Mouse (Mus musculus): ENCODE measurements around the gene Mrpl57.

DNA sequence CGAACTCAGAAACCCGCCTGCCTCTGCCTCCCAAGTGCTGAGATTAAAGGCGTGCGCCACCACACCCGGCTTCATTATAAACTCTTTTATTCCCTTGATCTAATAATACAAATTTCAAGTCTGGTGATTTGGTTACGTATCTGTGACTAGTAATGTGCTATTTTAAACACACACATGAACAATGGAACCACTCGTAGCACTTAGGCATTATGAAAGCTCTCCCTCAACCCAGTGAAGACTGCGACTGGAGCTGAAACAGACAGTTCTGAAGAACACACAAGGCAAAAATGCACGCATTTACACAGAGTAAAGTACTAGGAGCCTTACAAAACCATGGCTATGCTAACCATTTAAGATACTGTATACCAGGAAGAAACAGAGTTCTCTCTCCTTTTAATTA, 51.9 kb downstream of the Mrpl57 start:
- TF ChIP-seq CTCF (IDR thresholded peaks at IDR 0.05; ENCODE audit: extremely low read depth, insufficient read depth, insufficient read length, insufficient replicate concordance) (no peak), POLR2A (IDR thresholded peaks at IDR 0.05; ENCODE audit: low read depth, low read length) (no peak)

Data from spleen, adult 2 months (tissue).